Mouse (Mus musculus) stomach, embryonic 15.5 days (tissue): ENCODE results near the gene Wbp11. TPM values are rescaled to one million over a fixed set of nuclear protein-coding genes. Genes with fewer than 3 reads are reported as not detected.
"Not testable (repeated sequence)": the region's sequence is repeated elsewhere in the genome, so short reads cannot be mapped to it uniquely, and the experiment has no call there.

Experiments
- ATAC-seq: fragments of 200-750 bp; cut with Nextera tagmentation; 2 replicates; pipeline ENCODE4 v1.8.0; 2017; ENCODE audit warnings: low read depth, moderate number of reproducible peaks, moderate TSS enrichment; ENCODE audit not compliant: insufficient read depth, low FRiP score
- H3K27ac ChIP-seq: fragments of 300-500 bp; sonication (generic); 2 replicates; pipeline ENCODE4 v1.5.1; 2015; ENCODE audit warnings: mild to moderate bottlenecking, inconsistent platforms
- H3K27me3 ChIP-seq: fragments of 300-500 bp; sonication (generic); replicated peaks from 2 replicates; pipeline ENCODE4 v1.6.1; 2015; ENCODE audit warnings: inconsistent platforms
- H3K36me3 ChIP-seq: fragments of 300-500 bp; sonication (generic); 2 replicates; pipeline ENCODE4 v1.6.1; 2015; ENCODE audit warnings: inconsistent platforms
- H3K4me1 ChIP-seq: fragments of 300-500 bp; sonication (generic); 2 replicates; pipeline ENCODE4 v1.6.1; 2015; ENCODE audit warnings: inconsistent platforms
- H3K4me2 ChIP-seq: fragments of 300-500 bp; sonication (generic); 2 replicates; pipeline ENCODE4 v1.6.1; 2015; ENCODE audit warnings: mild to moderate bottlenecking, inconsistent platforms
- H3K4me3 ChIP-seq: fragments of 300-500 bp; sonication (generic); replicated peaks from 2 replicates; pipeline ENCODE4 v1.5.1; 2015; ENCODE audit warnings: inconsistent platforms
- H3K9ac ChIP-seq: fragments of 300-500 bp; sonication (generic); 2 replicates; pipeline ENCODE4 v1.6.1; 2015; ENCODE audit warnings: inconsistent platforms
- H3K9me3 ChIP-seq: fragments of 300-500 bp; sonication (generic); 2 replicates; pipeline ENCODE4 v1.6.1; 2016; ENCODE audit warnings: inconsistent platforms
- WGBS: fragments of 180-500 bp; shearing (Covaris S2); methylation state at CpG from one replicate; pipeline ENCODE4 v1.1.7; 2015; 5-methylcytosine and 5-hydroxymethylcytosine counted together
- polyA plus RNA-seq: library from polyadenylated mRNA; unstranded; fragments of >200 nt; fragmentation: Nextera tagmentation; extraction: Ambion mirVana; gene quantifications from 2 replicates; pipeline ENCODE4 v1.2.1, GENCODE M21; 2015

Gene Wbp11
- polyA plus RNA-seq, 1 experiment from 2014 or later: 83.7 TPM

DNA sequence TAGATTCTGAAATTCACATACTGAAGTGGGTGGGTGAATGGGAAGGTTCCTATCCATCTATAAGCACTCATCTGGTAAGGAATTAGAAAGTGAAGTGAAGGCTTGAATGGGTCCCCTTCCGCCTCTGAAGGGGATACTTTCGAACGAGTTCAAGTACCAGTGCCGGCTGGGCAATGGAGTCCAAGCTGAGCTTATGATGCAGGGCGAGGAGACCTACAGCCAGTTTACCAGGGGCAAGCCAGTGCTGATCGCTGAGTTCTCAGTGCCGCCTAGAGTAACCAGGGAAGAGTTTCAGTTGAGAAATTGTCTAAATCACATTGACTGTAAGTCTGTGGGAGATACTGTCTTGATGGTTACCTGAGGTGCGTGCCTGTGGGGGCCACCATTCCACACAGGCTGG lies 27.3 kb downstream of the Wbp11 start:
- H3K27ac ChIP-seq: no peak overlapping the region

DNA sequence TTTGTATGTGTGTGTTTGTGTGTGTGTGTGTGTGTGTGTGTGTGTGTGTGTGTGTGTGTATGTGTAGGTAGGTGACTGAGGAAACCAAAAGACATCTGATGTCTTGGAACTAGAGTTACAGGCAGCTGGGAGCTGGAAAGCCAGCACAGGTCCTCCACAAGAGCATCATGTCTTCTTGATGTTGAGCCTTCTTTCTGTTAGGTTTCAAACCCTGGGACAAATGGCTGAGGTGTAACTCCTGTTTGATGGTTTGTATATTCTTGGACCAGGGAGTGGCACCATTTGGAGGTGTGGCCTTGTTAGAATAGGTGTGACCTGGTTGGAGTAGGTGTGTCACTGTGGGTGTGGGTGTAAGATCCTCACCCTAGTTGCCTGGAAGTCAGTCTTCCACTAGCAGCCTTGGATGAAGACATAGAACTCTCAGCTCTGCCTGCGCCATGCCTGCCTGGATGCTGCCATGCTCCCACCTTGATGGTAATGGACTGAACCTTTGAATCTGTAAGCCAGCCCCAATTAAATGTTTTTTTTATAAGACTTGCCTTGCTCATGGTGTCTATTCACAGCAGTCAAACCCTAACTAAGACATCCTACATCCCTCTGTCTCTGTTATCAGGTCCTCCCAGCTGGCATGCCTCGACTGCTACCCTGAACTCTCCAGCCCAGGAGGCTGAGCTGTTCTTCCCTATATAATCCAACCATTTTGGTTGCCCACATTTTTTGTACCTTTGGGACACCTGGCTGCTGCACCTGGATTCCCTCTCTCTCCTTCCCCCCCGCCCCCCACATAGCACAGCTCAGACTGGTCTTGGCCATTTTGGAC lies 29.9 kb downstream of the Wbp11 start:
- H3K27me3 ChIP-seq, H3K27ac ChIP-seq, H3K9me3 ChIP-seq, H3K4me1 ChIP-seq, H3K9ac ChIP-seq, H3K4me2 ChIP-seq, H3K4me3 ChIP-seq, H3K36me3 ChIP-seq: not testable (repeated sequence)
- 73% methylated on average over 3 of the region's 3 CpGs for WGBS
- peak; percentile 85 for ATAC-seq

More for the DNA sequence above, 27.3 kb downstream of the Wbp11 start:
- H3K4me1 ChIP-seq: peaks cover 9% of the 10 kb centered on the region; the same call in 1 of the 2 replicates
- H3K4me2 ChIP-seq: no peak overlapping the region
- H3K36me3 ChIP-seq: no peaks in the 10 kb centered on the region
- no peak overlapping the region for H3K4me3 ChIP-seq
- no peak overlapping the region for H3K9ac ChIP-seq
- 90% methylated on average over 8 of the region's 8 CpGs for WGBS
- no peaks in the 10 kb centered on the region for H3K27me3 ChIP-seq
- ATAC-seq: no peak
- H3K9me3 ChIP-seq: no peaks in the 10 kb centered on the region

DNA sequence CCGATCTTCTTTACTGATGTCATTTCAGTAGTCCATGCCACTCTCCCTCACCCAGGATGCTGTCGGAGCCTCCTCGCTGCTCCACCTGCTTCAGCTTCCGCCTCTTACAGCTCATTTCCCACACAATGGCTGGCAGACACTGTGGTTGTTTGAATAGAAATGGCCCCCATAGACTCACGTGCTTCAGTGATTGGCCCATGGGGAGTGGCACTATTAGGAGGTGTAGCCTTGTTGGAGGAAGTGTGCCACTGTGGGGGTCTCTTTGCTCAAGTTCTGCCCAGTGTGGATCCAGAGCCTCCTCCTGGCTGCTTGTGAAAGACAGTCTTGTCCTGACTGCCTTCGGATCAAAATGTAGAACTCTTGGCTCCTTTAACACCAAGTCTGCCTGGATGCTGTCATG lies 32.2 kb downstream of the Wbp11 start:
- no peak overlapping the region for H3K9ac ChIP-seq
- 51% methylated on average over 6 of the region's 6 CpGs for WGBS
- no peaks in the 10 kb centered on the region for H3K27me3 ChIP-seq
- no peak overlapping the region for H3K4me2 ChIP-seq
- H3K9me3 ChIP-seq: no peaks in the 10 kb centered on the region
- no peak overlapping the region for H3K4me3 ChIP-seq
- no peak overlapping the region for H3K27ac ChIP-seq
- no peak for ATAC-seq
- H3K4me1 ChIP-seq: 0 out of 2 replicates have a peak, but pooled peaks cover 4% of the 10 kb centered on the region
- no peaks in the 10 kb centered on the region for H3K36me3 ChIP-seq

GRCm38 (mm10) chr6:136795110-136795509 lies 32.9 kb downstream of the Wbp11 start:
- Histone ChIP-seq H3K4me1 (0 out of 2 replicates have a peak, but pooled peaks cover 4% of the 10 kb centered on the region), H3K9me3 (no peaks in the 10 kb centered on the region), H3K9ac (no peak overlapping the region), H3K27me3 (no peaks in the 10 kb centered on the region), H3K4me2 (no peak overlapping the region), H3K36me3 (no peaks in the 10 kb centered on the region), H3K4me3 (no peak overlapping the region), H3K27ac (no peak overlapping the region)
- ATAC-seq: no peak
- WGBS: 70% methylated on average over 1 of the region's 1 CpGs

DNA sequence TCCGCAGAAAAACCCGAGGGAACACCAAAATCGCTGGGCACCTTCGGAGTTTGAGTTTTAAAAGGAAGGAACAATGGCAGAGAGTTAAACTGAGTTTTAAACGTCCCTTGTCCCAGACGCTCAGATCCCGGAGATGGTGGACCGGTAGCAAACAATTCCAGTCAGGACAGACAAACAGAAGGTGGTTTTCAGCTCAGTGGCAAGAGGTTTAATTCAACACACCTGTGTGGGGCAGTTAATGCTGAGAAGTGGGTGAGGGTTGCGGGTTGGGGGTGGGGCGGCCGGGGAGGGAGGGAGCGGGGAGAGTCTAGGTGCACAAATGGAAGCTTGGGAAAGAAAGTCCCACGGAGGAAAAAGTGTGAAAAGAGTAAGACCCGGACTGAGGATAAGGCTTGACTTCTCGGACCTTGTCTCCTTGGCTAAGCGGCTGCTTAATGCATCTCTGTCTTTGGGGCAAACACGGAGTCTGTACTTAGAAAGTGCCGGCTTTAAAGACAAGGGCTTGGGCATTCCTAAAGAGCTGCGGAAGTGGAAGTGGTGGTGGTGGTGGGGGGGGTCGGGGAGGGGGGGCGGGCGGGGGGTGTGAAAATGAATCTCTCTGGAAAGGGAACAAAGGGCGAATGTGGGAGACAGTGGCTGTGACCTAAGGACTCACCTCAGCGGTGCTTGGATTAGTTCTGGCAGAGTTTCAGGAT lies 34.1 kb downstream of the Wbp11 start:
- H3K4me3 ChIP-seq: peak overlapping the region; percentile 39
- 0 out of 2 replicates have a peak overlapping the region, but pooled peaks have one; percentile 12 for H3K9ac ChIP-seq
- no peaks in the 10 kb centered on the region for H3K27me3 ChIP-seq
- H3K36me3 ChIP-seq: no peaks in the 10 kb centered on the region
- H3K9me3 ChIP-seq: no peaks in the 10 kb centered on the region
- peaks cover 4% of the 10 kb centered on the region; the same call in 1 of the 2 replicates for H3K4me1 ChIP-seq
- H3K4me2 ChIP-seq: peak overlapping the region; percentile 74
- no peak overlapping the region for H3K27ac ChIP-seq
- WGBS: 2% methylated on average over 24 of the region's 24 CpGs
- no peak for ATAC-seq

GRCm38 (mm10) chr6:136792884-136793758 lies 34.9 kb downstream of the Wbp11 start:
- no peak for ATAC-seq
- no peaks in the 10 kb centered on the region for H3K27me3 ChIP-seq
- peak overlapping the region; percentile 74 for H3K4me2 ChIP-seq
- H3K4me3 ChIP-seq: peak overlapping the region; percentile 39
- no peak overlapping the region for H3K27ac ChIP-seq
- H3K36me3 ChIP-seq: no peaks in the 10 kb centered on the region
- H3K9me3 ChIP-seq: no peaks in the 10 kb centered on the region
- peaks cover 4% of the 10 kb centered on the region; the same call in 1 of the 2 replicates for H3K4me1 ChIP-seq
- 33% methylated on average over 16 of the region's 16 CpGs for WGBS
- H3K9ac ChIP-seq: no peak overlapping the region

DNA sequence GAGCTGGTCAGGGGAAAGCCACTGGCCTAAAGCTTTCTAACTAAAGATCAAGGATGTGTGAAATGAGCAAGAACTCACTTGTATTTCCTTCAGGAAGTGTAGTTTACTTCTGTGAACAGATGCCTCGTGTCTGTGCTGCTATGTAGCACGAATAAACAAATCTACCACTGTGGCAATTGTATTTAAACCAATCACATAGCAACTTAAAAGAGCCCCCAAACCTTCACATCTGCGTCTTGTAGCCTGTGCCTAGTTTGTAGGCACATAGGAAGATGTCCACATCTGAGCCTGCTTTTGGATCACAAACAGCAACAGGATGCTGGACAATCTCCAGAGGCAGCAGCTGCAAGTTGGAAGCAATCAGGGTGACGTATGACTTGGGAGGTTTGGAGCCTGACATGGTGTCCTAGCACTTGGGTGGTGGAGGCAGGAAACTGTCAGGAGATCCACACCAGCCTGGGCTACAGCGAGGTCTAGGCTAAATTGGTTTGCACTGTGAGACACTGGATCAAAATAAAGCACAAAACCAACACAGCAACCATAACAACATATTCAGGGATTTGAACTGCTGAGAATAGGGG lies 38.6 kb downstream of the Wbp11 start:
- H3K4me3 ChIP-seq: no peak overlapping the region
- peaks cover 4% of the 10 kb centered on the region; the same call in 1 of the 2 replicates for H3K4me1 ChIP-seq
- H3K27me3 ChIP-seq: no peaks in the 10 kb centered on the region
- ATAC-seq: peak; percentile 76; the same call in 1 of the 2 replicates
- 38% methylated on average over 5 of the region's 5 CpGs for WGBS
- H3K36me3 ChIP-seq: no peaks in the 10 kb centered on the region
- H3K9ac ChIP-seq: no peak overlapping the region
- peak overlapping the region; percentile 71 for H3K27ac ChIP-seq
- no peaks in the 10 kb centered on the region for H3K9me3 ChIP-seq
- no peak overlapping the region for H3K4me2 ChIP-seq

GRCm38 (mm10) chr6:136782761-136783160 lies 45.3 kb downstream of the Wbp11 start:
- Histone ChIP-seq H3K27me3 (no peaks in the 10 kb centered on the region), H3K4me1 (no peaks in the 10 kb centered on the region), H3K27ac (no peak overlapping the region), H3K36me3 (no peaks in the 10 kb centered on the region), H3K9ac (no peak overlapping the region), H3K4me3 (no peak overlapping the region), H3K9me3 (no peaks in the 10 kb centered on the region), H3K4me2 (no peak overlapping the region)
- 78% methylated on average over 9 of the region's 9 CpGs for WGBS
- no peak for ATAC-seq

DNA sequence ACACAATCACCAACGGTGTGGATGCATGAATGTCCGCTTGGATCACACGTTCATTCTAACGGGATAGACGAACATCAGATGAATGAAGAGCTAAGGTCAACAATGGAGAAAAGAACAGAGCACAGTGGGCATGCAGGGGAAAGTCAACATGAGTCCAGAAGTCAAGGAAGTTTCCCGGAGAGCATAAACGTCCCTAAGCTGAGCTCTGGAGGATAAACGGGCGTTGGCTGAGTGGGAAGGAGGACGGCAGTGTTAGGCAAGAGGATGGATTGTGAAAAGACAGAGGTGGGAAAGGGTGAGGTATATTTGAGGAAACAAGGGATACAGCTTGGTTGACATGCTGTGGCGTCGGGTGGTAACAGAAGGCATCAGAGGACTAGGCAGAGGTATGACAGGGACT lies 45.9 kb downstream of the Wbp11 start:
- Histone ChIP-seq H3K4me2 (no peak overlapping the region), H3K4me1 (no peaks in the 10 kb centered on the region), H3K36me3 (no peaks in the 10 kb centered on the region), H3K9me3 (no peaks in the 10 kb centered on the region), H3K9ac (no peak overlapping the region), H3K27ac (no peak overlapping the region), H3K4me3 (no peak overlapping the region), H3K27me3 (no peaks in the 10 kb centered on the region)
- no peak for ATAC-seq
- WGBS: 75% methylated on average over 12 of the region's 12 CpGs

DNA sequence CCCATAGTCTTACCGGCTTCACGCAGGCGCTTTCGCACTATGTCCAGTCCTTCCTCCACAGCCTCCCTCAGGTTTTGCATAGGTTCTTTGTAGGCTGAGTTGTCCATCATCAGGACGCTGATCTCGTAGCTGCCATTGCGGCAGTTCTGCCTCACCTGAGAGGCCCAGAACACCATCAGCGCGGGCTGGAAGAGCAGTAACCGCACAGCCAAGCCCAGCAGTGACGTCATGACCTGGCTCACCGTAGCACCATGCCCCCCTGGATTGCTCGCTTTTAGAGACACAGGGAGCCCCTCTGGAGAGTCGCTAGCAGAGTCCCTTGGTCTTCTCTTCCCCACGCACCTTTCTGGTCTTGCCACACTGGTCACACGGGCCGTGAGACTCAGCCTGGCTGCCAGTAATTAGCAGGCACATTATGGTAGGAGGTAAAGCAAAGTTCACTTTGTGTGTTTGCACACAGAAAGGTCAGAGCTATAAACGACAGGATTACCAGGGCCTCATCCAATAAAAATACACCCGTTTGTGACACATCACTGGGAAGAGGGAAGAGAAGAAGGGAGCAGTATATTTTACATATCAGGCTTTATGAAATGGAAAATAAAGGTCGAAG lies 46.6 kb downstream of the Wbp11 start, which contains the start of gene Gucy2c:
Gucy2c (minus strand) TSS at position 389 of the 610 bp plus-strand sequence.
- 0 out of 2 replicates have a peak, but pooled peaks have one; percentile 31 for ATAC-seq
- Histone ChIP-seq H3K27ac (no peak within 1 kb of the TSS), H3K9ac (no peak within 1 kb of the TSS), H3K36me3 (no peaks in the 10 kb centered on the region), H3K4me1 (no peaks in the 10 kb centered on the region), H3K9me3 (no peaks in the 10 kb centered on the region), H3K4me2 (no peak within 1 kb of the TSS), H3K4me3 (peak within 1 kb of the TSS; percentile 11; the same call in 1 of the 2 replicates), H3K27me3 (no peaks in the 10 kb centered on the region)
- 76% methylated on average over 20 of the region's 20 CpGs for WGBS

DNA sequence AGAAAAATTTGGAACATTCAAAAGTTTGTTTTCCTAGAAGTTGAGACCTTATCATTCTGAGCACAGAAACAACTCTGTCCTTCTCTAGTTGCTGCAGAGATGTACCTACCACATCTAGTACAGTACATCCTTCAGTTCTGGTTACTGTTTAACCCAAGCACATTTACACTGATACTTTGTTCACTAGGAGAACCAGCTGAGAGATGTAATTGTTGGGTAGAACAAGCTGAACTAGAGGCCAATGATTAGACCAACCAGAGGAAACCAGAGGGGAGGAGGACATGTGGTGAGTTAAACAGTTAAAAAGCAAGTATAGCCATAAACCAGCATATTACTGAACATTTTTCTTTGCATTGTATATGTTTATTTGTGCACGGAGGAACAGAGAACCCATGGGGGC lies 51.6 kb downstream of the Wbp11 start:
- Histone ChIP-seq H3K9me3 (no peaks in the 10 kb centered on the region), H3K9ac (no peak overlapping the region), H3K36me3 (no peaks in the 10 kb centered on the region), H3K27ac (no peak overlapping the region), H3K4me2 (no peak overlapping the region), H3K27me3 (no peaks in the 10 kb centered on the region), H3K4me3 (no peak overlapping the region), H3K4me1 (no peaks in the 10 kb centered on the region)
- WGBS: 72% methylated on average over 1 of the region's 1 CpGs
- ATAC-seq: no peak
